Mouse (Mus musculus) ES-Bruce4 (cell line): Measurements from ENCODE around the gene Mrpl2.

Experiments used
- CTCF ChIP-seq: IDR thresholded peaks from one replicate; pipeline ENCODE4 v1.8.1; 2011; ENCODE audit warnings: low read depth, low read length
- EP300 ChIP-seq: IDR thresholded peaks from 2 replicates; pipeline ENCODE4 v1.6.1; 2011; ENCODE audit warnings: low read depth, low read length; ENCODE audit not compliant: insufficient read depth
- POLR2A ChIP-seq: IDR thresholded peaks from one replicate; pipeline ENCODE4 v1.8.1; 2011; ENCODE audit warnings: low read length; ENCODE audit not compliant: insufficient read depth

GRCm38 (mm10) chr17:46598963-46599362, 47.1 kb upstream of the Mrpl2 start:
- TF ChIP-seq CTCF (no peak), POLR2A (no peak), EP300 (no peak)
